Mouse (Mus musculus) MEL (cell line): ENCODE data around the gene Pinlyp. TPM values are rescaled to one million over a fixed set of nuclear protein-coding genes. Genes with fewer than 3 reads are reported as not detected.
"Not testable (repeated sequence)": the region's sequence is repeated elsewhere in the genome, so short reads cannot be mapped to it uniquely, and the experiment has no call there.

ENCODE experiments used
- DNase-seq: peaks from one replicate; pipeline ENCODE4 v3.0.0; 2011; ENCODE audit warnings: low read depth, low spot score
- H3K27ac ChIP-seq: 2 replicates; pipeline ENCODE4 v1.5.1; 2012; ENCODE audit warnings: low read depth, mild to moderate bottlenecking, control low read depth, low read length, moderate library complexity; ENCODE audit not compliant: control insufficient read depth
- H3K27me3 ChIP-seq, 2 experiments: fragments of 150-350 bp in 1 of 2; sonication (generic) in 1 of 2; 2 replicates each; pipeline ENCODE4 v1.6.1; 2012; ENCODE audit warnings: low read length in 2 of 2, mild to moderate bottlenecking in 2 of 2, improper control_type of control experiment in 1 of 2, moderate library complexity in 1 of 2; ENCODE audit not compliant: insufficient read depth in 2 of 2, control insufficient read depth in 1 of 2
- H3K36me3 ChIP-seq, 2 experiments: 2 replicates each; pipeline ENCODE4 v1.6.1; 2012 to 2014; ENCODE audit warnings: low read length in 2 of 2, improper control_type of control experiment in 1 of 2, inconsistent platforms in 1 of 2, mild to moderate bottlenecking in 1 of 2; ENCODE audit not compliant: insufficient read depth in 2 of 2, control insufficient read depth in 1 of 2
- H3K4me1 ChIP-seq, 2 experiments: fragments of 150-350 bp in 1 of 2; sonication (generic) in 1 of 2; 2 replicates each; pipeline ENCODE4 v1.6.1; 2012; ENCODE audit warnings: low read length in 2 of 2, improper control_type of control experiment in 1 of 2, mild to moderate bottlenecking in 1 of 2; ENCODE audit not compliant: insufficient read depth in 2 of 2, control insufficient read depth in 1 of 2
- H3K4me3 ChIP-seq, 2 experiments: fragments of 150-350 bp in 1 of 2; sonication (generic) in 1 of 2; 2 replicates each; pipeline ENCODE4 v1.5.1; 2012; ENCODE audit warnings: low read depth in 2 of 2, low read length in 2 of 2, mild to moderate bottlenecking in 2 of 2, moderate library complexity in 2 of 2, control low read depth in 1 of 2, improper control_type of control experiment in 1 of 2; ENCODE audit not compliant: control insufficient read depth in 1 of 2, insufficient read depth in 1 of 2
- H3K79me2 ChIP-seq: 2 replicates; pipeline ENCODE4 v1.6.1; 2012; ENCODE audit warnings: mild to moderate bottlenecking, low read length, moderate library complexity; ENCODE audit not compliant: control insufficient read depth, poor library complexity, insufficient read depth
- H3K9ac ChIP-seq: 2 replicates; pipeline ENCODE4 v1.6.1; 2012; ENCODE audit warnings: low read depth, mild to moderate bottlenecking, control low read depth, low read length, moderate library complexity; ENCODE audit not compliant: control insufficient read depth, poor library complexity, severe bottlenecking
- H3K9me3 ChIP-seq: fragments of 150-350 bp; sonication (generic); replicated peaks from 2 replicates; pipeline ENCODE4 v1.6.1; 2012; ENCODE audit warnings: mild to moderate bottlenecking, low read length, improper control_type of control experiment, moderate library complexity; ENCODE audit not compliant: insufficient read depth
- CHD1 ChIP-seq: IDR thresholded peaks from 2 replicates; pipeline ENCODE4 v1.6.1; 2012; ENCODE audit warnings: low read depth, mild to moderate bottlenecking, inconsistent platforms, low read length, improper control_type of control experiment
- E2F4 ChIP-seq: IDR thresholded peaks from 2 replicates; pipeline ENCODE4 v1.6.1; 2011; ENCODE audit warnings: low read depth, low read length, improper control_type of control experiment, borderline replicate concordance
- ELF1 ChIP-seq: IDR thresholded peaks from 2 replicates; pipeline ENCODE4 v1.6.1; 2014; ENCODE audit warnings: low read depth, mild to moderate bottlenecking, inconsistent platforms, low read length, improper control_type of control experiment, moderate library complexity
- EP300 ChIP-seq, 2 experiments: IDR thresholded peaks; 2 replicates each; pipeline ENCODE4 v1.6.1; 2011; ENCODE audit warnings: improper control_type of control experiment in 2 of 2, low read length in 2 of 2, low read depth in 1 of 2, mild to moderate bottlenecking in 1 of 2
- HCFC1 ChIP-seq: IDR thresholded peaks from 2 replicates; pipeline ENCODE4 v1.6.1; 2012; ENCODE audit warnings: low read depth, mild to moderate bottlenecking, inconsistent platforms, low read length, improper control_type of control experiment, moderate library complexity
- JUND ChIP-seq: IDR thresholded peaks from 2 replicates; pipeline ENCODE4 v1.6.1; 2011; ENCODE audit warnings: low read depth, mild to moderate bottlenecking, improper control_type of control experiment, low read length
- KAT2A ChIP-seq: conservative IDR thresholded peaks from 2 replicates; pipeline ENCODE4 v1.6.1; 2012; ENCODE audit warnings: low read depth, low read length, improper control_type of control experiment, inconsistent platforms
- MAX ChIP-seq: IDR thresholded peaks from 2 replicates; pipeline ENCODE4 v1.6.1; 2011; ENCODE audit warnings: low read length, improper control_type of control experiment
- MEF2A ChIP-seq: IDR thresholded peaks from 2 replicates; pipeline ENCODE4 v1.6.1; 2014; ENCODE audit warnings: low read depth, mild to moderate bottlenecking, inconsistent platforms, low read length, improper control_type of control experiment; ENCODE audit not compliant: poor library complexity, insufficient replicate concordance, severe bottlenecking; ENCODE audit errors: extremely low read depth
- SMC3 ChIP-seq: IDR thresholded peaks from 2 replicates; pipeline ENCODE4 v1.6.1; 2011; ENCODE audit warnings: low read depth, low read length, improper control_type of control experiment
- TAL1 ChIP-seq: IDR thresholded peaks from 2 replicates; pipeline ENCODE4 v1.6.1; 2012; ENCODE audit warnings: mild to moderate bottlenecking, inconsistent platforms, low read length, moderate library complexity, mixed read lengths
- TBP ChIP-seq: IDR thresholded peaks from 2 replicates; pipeline ENCODE4 v1.8.0; 2011; ENCODE audit warnings: low read depth, low read length, improper control_type of control experiment
- UBTF ChIP-seq: IDR thresholded peaks from 2 replicates; pipeline ENCODE4 v1.6.1; 2012; ENCODE audit warnings: low read depth, mild to moderate bottlenecking, inconsistent platforms, low read length, improper control_type of control experiment, moderate library complexity, borderline replicate concordance; ENCODE audit not compliant: insufficient read depth
- USF1 ChIP-seq: IDR thresholded peaks from 2 replicates; pipeline ENCODE4 v1.6.1; 2014; ENCODE audit warnings: low read depth, mild to moderate bottlenecking, inconsistent platforms, low read length, improper control_type of control experiment, moderate library complexity
- ZMIZ1 ChIP-seq: IDR thresholded peaks from 2 replicates; pipeline ENCODE4 v1.6.1; 2012; ENCODE audit warnings: low read depth, mild to moderate bottlenecking, inconsistent platforms, low read length, improper control_type of control experiment, moderate library complexity
- polyA plus RNA-seq, 2 experiments: library from polyadenylated mRNA; stranded (reverse) in 1 of 2; unstranded in 1 of 2; fragments of >175 nt in 1 of 2; fragments of >200 nt in 1 of 2; gene quantifications; 2 replicates each; pipeline versions ENCODE4 v1.2.1 to v1.2.4; 2012; ENCODE audit warnings: low replicate concordance in 2 of 2, low read depth in 1 of 2; ENCODE audit not compliant: insufficient read length in 2 of 2, insufficient read depth in 1 of 2, missing spikeins in 1 of 2
- total RNA-seq: library from RNA; depleted of rRNA; stranded (reverse); fragments of 300-350 nt; gene quantifications from 2 replicates; pipeline ENCODE4 v1.2.3, GENCODE M21; 2012

The Pinlyp gene
- total and polyA plus RNA-seq, 3 experiments, result not detected

- not testable (repeated sequence) for H3K4me3 ChIP-seq, DNase-seq, H3K9me3 ChIP-seq, H3K27ac ChIP-seq, H3K36me3 ChIP-seq, H3K27me3 ChIP-seq, H3K79me2 ChIP-seq, H3K4me1 ChIP-seq, H3K9ac ChIP-seq
Observed at GRCm38 (mm10) chr7:24520054-24520453, 25.9 kb downstream of the Pinlyp start.

DNA sequence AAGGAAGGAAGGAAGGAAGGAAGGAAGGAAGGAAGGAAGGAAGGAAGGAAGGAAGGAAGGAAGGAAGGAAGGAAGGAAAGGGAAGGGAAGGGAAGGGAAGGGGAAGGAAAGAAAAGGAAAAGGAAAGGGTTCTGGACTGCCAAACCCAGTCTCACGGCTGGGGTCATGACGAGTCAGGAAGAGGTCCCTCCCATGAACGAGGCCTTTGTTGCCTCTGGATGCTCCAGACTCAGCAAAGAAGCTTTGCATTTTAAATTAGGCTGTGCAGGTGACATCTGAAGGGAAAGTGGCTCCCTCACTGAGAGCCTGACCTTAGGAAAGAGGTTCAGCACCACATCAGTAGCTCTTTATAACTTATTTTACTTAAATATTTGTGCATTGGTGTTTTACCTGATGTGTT lies 26.8 kb downstream of the Pinlyp start:
- Histone ChIP-seq H3K4me1 (no peaks in the 10 kb centered on the region), H3K9ac (no peak overlapping the region), H3K27me3 (no peaks in the 10 kb centered on the region), H3K9me3 (no peaks in the 10 kb centered on the region), H3K27ac (no peak overlapping the region), H3K79me2 (no peaks in the 10 kb centered on the region), H3K36me3 (no peaks in the 10 kb centered on the region), H3K4me3 (no peak overlapping the region)
- no peak for TF ChIP-seq TAL1
- no peak for TF ChIP-seq JUND
- TF ChIP-seq KAT2A, result no peak
- TF ChIP-seq EP300 (IDR thresholded peaks at IDR 0.05; ENCODE audit: low read depth in 1 of 2, low read length in 2 of 2), result no peak
- no peak for TF ChIP-seq HCFC1
- no peak for TF ChIP-seq MAX
- no peak for TF ChIP-seq SMC3
- no peak for TF ChIP-seq UBTF
- TF ChIP-seq ZMIZ1, result no peak
- TF ChIP-seq MEF2A, result no peak
- TF ChIP-seq ELF1, result no peak
- no peak for TF ChIP-seq CHD1
- TF ChIP-seq TBP, result no peak
- no peak for TF ChIP-seq E2F4
- no peak for DNase-seq

DNA sequence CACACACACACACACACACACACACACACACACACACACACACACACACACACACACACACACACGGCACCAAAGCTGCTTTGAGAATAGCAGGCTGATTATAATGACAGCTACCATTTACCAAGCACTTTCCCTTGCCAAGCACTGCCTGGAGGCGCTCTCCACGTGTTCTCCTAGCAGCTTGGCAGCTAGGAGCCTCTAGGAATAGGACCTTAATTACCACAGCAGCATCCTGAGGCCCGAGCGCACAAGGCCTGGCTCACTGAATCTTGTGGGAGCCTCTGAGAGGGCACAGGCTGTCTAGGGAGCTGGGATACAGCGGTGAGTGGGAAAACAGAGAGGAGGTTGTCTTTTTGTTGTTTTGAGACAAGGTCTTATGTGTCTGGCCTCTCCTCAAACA lies 28.3 kb downstream of the Pinlyp start:
- DNase-seq, result no peak
- H3K79me2 ChIP-seq, result no peaks in the 10 kb centered on the region
- no peaks in the 10 kb centered on the region for H3K27me3 ChIP-seq
- TF ChIP-seq UBTF, result no peak
- no peak for TF ChIP-seq USF1
- TF ChIP-seq, all 39 proteins: peak for 0
- Histone ChIP-seq H3K4me1 (no peaks in the 10 kb centered on the region), H3K4me3 (no peak overlapping the region), H3K9me3 (no peaks in the 10 kb centered on the region), H3K36me3 (no peaks in the 10 kb centered on the region), H3K27ac (no peak overlapping the region), H3K9ac (no peak overlapping the region)
